Mouse (Mus musculus) neural tube, embryonic 14.5 days (tissue): ENCODE measurements at regions not wholly inside any gene's neighbourhood (a gene's known extent, or its start where the extent isn't known, plus 50 kb on each side); places are given as distances from the start of the nearest gene placed in this dataset.

Source experiments
- ATAC-seq: fragments of 200-750 bp; cut with Nextera tagmentation; 2 replicates; pipeline ENCODE4 v1.8.0; 2017; ENCODE audit warnings: low read depth, mild to moderate bottlenecking, moderate TSS enrichment, moderate library complexity
- H3K27ac ChIP-seq: fragments of 300-500 bp; sonication (generic); 2 replicates; pipeline ENCODE4 v1.5.1; 2014; ENCODE audit warnings: low read depth, mild to moderate bottlenecking, control low read depth, low read length, moderate library complexity, mixed read lengths
- H3K27me3 ChIP-seq: fragments of 300-500 bp; sonication (generic); 2 replicates; pipeline ENCODE4 v1.6.1; 2014; ENCODE audit warnings: low read length; ENCODE audit not compliant: control insufficient read depth, insufficient read depth
- H3K36me3 ChIP-seq: fragments of 300-500 bp; sonication (generic); 2 replicates; pipeline ENCODE4 v1.6.1; 2014; ENCODE audit warnings: low read length, mixed read lengths; ENCODE audit not compliant: control insufficient read depth, insufficient read depth
- H3K4me1 ChIP-seq: fragments of 300-500 bp; sonication (generic); 2 replicates; pipeline ENCODE4 v1.6.1; 2014; ENCODE audit warnings: low read length; ENCODE audit not compliant: control insufficient read depth, insufficient read depth
- H3K4me2 ChIP-seq: fragments of 300-500 bp; sonication (generic); 2 replicates; pipeline ENCODE4 v1.6.1; 2014; ENCODE audit warnings: mild to moderate bottlenecking, low read depth, low read length, control low read depth
- H3K4me3 ChIP-seq: fragments of 300-500 bp; sonication (generic); 2 replicates; pipeline ENCODE4 v1.5.1; 2014; ENCODE audit warnings: low read depth, low read length, control low read depth, mixed read lengths
- H3K9ac ChIP-seq: fragments of 300-500 bp; sonication (generic); replicated peaks from 2 replicates; pipeline ENCODE4 v1.6.1; 2014; ENCODE audit warnings: low read depth, mild to moderate bottlenecking, control low read depth, low read length, mixed read lengths
- H3K9me3 ChIP-seq: fragments of 300-500 bp; sonication (generic); 2 replicates; pipeline ENCODE4 v1.6.1; 2016; ENCODE audit warnings: low read length; ENCODE audit not compliant: control insufficient read depth
- WGBS: fragments of 180-500 bp; shearing (Covaris S2); extraction: QIAGEN DNeasy Blood & Tissue Kit; methylation state at CpG from one replicate; pipeline ENCODE4 v1.1.7; 2014; 5-methylcytosine and 5-hydroxymethylcytosine counted together

DNA sequence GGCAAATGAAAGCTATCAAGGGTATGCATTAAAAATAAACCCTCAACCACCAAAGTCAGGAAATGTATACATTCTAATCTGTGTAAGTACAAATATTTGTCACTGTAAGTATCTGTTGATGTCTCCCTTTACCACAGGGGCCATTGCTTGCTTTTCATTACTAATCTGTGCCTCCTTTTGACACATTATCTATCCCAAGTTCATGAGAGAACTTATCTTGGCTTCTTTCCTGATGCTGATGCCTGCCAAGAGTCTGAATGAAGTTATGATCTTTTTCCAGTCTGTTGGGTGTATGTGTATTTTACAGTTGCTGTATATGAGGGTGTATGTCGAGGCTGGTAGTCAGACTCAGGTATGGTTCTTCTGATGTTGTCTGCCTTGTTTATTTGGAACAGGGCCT is 165.0 kb upstream of the Pter start:
- H3K9ac ChIP-seq, result no peak overlapping the region
- ATAC-seq, result no peak
- H3K4me3 ChIP-seq, result no peak overlapping the region
- H3K4me1 ChIP-seq, result no peaks in the 10 kb centered on the region
- no peak overlapping the region for H3K27ac ChIP-seq
- H3K4me2 ChIP-seq, result no peak overlapping the region
- H3K27me3 ChIP-seq, result no peaks in the 10 kb centered on the region
- no peaks in the 10 kb centered on the region for H3K36me3 ChIP-seq
- H3K9me3 ChIP-seq, result no peaks in the 10 kb centered on the region
- WGBS, result 85% methylated on average over 1 of the region's 1 CpGs

DNA sequence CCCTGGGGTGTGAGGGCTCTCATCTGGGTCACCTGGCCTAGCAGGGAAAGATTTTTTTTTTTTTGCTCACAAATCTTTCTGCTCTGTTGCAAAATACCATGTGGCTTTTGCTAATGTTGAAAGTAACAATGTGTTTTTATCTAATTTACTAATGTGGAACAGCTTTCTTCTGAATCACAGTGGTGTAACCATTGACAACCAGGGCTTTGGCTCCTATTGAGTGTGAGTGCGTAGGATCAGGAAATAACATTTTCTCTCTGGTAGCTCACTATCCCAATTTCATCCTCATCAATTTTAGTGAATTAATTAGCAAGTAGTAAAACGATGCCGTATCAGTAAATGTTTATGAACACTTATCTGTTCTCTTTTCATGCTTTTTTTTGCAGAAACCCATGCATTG is 163.9 kb upstream of the Pter start:
- ATAC-seq, result no peak
- Histone ChIP-seq H3K4me3 (no peak overlapping the region), H3K27me3 (no peaks in the 10 kb centered on the region), H3K9me3 (no peaks in the 10 kb centered on the region), H3K4me1 (no peaks in the 10 kb centered on the region), H3K9ac (no peak overlapping the region), H3K4me2 (no peak overlapping the region), H3K36me3 (no peaks in the 10 kb centered on the region), H3K27ac (no peak overlapping the region)
- WGBS, result 86% methylated on average over 3 of the region's 3 CpGs

DNA sequence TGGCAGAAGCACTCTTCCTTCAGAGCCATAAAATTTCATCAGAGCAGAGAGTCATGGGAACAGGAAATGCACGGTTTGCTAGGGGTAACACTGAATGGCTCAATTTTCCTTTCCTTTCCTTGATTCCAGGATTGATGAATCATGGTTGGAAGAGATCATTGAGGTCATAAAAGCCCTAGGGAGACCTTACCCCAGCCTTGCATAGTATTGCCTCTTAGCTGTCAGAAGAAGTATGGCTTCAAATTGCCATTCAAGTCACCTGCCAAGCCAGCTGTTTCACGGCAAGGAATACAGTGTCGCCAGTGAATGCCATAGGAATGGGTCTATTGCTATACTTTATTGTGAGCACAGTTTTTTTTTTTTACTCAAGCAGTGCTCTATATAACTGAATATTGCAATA is 162.4 kb upstream of the Pter start:
- WGBS, result 77% methylated on average over 3 of the region's 3 CpGs
- no peak for ATAC-seq
- no peaks in the 10 kb centered on the region for H3K36me3 ChIP-seq
- no peaks in the 10 kb centered on the region for H3K27me3 ChIP-seq
- no peak overlapping the region for H3K4me3 ChIP-seq
- H3K9ac ChIP-seq, result no peak overlapping the region
- H3K27ac ChIP-seq, result no peak overlapping the region
- no peaks in the 10 kb centered on the region for H3K4me1 ChIP-seq
- H3K4me2 ChIP-seq, result no peak overlapping the region
- H3K9me3 ChIP-seq, result no peaks in the 10 kb centered on the region

DNA sequence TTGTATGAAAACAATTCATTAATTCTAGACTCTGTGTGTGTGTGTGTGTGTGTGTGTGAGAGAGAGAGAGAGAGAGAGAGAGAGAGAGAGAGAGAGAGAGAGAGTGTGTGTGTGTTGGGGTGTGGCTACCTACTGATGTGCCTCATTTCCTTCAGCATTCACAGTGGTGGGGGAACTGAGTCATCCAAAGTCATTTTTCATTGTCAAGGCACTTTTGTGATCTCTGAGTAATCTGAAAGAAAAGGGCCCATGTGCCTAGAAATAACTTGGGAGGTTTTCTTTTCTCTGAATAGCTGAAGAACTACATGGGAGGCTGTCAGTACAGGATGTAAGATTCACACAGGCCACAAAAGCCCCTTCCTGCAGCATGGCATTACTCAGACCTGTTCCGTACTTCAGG is 159.3 kb upstream of the Pter start:
- Histone ChIP-seq H3K36me3 (no peaks in the 10 kb centered on the region), H3K27ac (no peak overlapping the region), H3K9me3 (no peaks in the 10 kb centered on the region), H3K27me3 (no peaks in the 10 kb centered on the region), H3K4me3 (no peak overlapping the region), H3K4me1 (no peaks in the 10 kb centered on the region), H3K4me2 (no peak overlapping the region), H3K9ac (no peak overlapping the region)
- no peak for ATAC-seq
- 71% methylated on average over 1 of the region's 1 CpGs for WGBS

DNA sequence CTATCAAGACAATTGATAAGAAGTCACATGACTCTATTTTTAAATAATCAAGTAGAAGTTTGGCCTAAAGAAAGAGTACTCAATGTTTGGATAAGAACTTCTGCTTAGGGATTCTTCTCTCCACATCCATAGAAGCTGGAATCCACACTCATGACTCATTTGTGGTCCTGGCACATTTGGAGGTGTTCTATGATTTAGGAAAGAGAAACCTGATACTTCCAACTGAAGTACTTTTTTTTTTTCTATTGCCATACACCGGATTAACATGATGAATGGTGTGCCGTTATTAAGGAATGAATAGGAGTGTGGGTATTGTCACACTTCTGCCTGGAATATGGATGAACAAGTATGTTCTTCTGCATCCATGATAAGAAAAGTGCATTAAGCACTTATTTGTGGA is 158.5 kb upstream of the Pter start:
- Histone ChIP-seq H3K4me2 (no peak overlapping the region), H3K4me1 (no peaks in the 10 kb centered on the region), H3K9me3 (no peaks in the 10 kb centered on the region), H3K4me3 (no peak overlapping the region), H3K27ac (no peak overlapping the region), H3K27me3 (no peaks in the 10 kb centered on the region), H3K36me3 (no peaks in the 10 kb centered on the region), H3K9ac (no peak overlapping the region)
- WGBS, result 96% methylated on average over 2 of the region's 2 CpGs
- no peak for ATAC-seq

DNA sequence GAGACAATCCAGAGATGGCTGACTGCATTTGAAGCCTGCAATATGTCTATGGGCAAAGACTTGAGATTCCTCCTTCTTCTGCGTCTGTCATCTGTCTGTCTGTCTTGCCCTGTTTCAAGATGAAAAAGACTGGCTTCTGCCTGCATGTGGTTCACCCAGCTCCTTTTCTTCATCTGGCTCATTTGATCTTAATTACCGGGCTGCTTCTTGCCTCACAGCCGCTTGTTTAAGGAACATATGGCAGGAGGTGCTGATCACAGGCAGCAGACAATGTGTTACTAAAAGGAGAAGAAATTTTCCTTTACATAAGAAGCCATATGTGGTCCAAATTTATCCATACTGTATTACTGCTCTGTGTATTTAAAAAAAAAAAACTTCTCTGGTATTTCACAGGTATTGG is 147.0 kb upstream of the Pter start:
- Histone ChIP-seq H3K27ac (no peak overlapping the region), H3K9me3 (no peaks in the 10 kb centered on the region), H3K4me1 (no peaks in the 10 kb centered on the region), H3K4me2 (no peak overlapping the region), H3K4me3 (no peak overlapping the region), H3K9ac (no peak overlapping the region), H3K36me3 (no peaks in the 10 kb centered on the region), H3K27me3 (no peaks in the 10 kb centered on the region)
- ATAC-seq, result no peak
- 66% methylated on average over 3 of the region's 3 CpGs for WGBS

DNA sequence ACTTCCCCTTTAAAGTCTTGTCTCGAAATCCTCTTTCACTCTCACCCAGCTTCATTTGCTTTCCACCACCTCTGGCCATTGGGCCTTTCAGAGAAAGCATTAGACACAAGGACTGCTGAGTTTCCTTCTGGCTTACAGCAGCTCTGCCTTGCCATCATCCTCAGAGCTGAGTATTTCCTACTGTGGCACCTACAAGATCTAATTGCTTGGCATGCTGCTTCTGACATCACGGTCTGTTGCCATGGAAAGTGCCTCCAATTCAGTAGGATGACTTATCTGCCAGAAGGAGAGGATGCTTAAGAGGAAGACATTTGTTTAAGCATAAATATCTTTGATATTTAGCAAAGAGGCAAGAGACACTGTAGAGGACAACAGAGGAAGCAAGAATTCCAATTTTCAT is 146.1 kb upstream of the Pter start:
- no peaks in the 10 kb centered on the region for H3K27me3 ChIP-seq
- WGBS, result 65% methylated on average over 2 of the region's 2 CpGs
- H3K9me3 ChIP-seq, result no peaks in the 10 kb centered on the region
- H3K9ac ChIP-seq, result no peak overlapping the region
- H3K4me3 ChIP-seq, result no peak overlapping the region
- ATAC-seq, result no peak
- no peaks in the 10 kb centered on the region for H3K36me3 ChIP-seq
- no peak overlapping the region for H3K4me2 ChIP-seq
- H3K4me1 ChIP-seq, result no peaks in the 10 kb centered on the region
- H3K27ac ChIP-seq, result no peak overlapping the region

DNA sequence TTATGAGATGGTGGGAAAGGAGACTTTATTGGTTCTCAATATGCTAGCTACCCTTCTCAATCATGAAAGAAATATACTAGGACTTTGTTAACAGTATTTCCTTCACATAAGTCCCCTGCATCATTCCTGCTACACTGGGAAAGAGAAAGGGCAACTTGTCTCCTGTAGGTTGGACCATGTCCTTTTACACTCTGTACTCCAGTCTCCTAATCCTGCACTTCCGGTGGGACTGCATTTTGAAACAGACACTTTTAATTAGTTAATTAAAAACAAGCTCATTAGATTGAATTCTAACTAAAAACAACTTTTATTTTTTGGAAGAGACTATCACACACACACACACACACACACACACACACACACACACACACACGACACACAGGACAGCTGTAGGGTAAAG is 131.2 kb upstream of the Pter start:
- H3K4me2 ChIP-seq, result no peak overlapping the region
- H3K4me1 ChIP-seq, result no peaks in the 10 kb centered on the region
- no peaks in the 10 kb centered on the region for H3K27me3 ChIP-seq
- H3K9me3 ChIP-seq, result no peaks in the 10 kb centered on the region
- H3K9ac ChIP-seq, result no peak overlapping the region
- H3K27ac ChIP-seq, result no peak overlapping the region
- no peak overlapping the region for H3K4me3 ChIP-seq
- H3K36me3 ChIP-seq, result no peaks in the 10 kb centered on the region
- no peak for ATAC-seq
- 89% methylated on average over 2 of the region's 2 CpGs for WGBS

DNA sequence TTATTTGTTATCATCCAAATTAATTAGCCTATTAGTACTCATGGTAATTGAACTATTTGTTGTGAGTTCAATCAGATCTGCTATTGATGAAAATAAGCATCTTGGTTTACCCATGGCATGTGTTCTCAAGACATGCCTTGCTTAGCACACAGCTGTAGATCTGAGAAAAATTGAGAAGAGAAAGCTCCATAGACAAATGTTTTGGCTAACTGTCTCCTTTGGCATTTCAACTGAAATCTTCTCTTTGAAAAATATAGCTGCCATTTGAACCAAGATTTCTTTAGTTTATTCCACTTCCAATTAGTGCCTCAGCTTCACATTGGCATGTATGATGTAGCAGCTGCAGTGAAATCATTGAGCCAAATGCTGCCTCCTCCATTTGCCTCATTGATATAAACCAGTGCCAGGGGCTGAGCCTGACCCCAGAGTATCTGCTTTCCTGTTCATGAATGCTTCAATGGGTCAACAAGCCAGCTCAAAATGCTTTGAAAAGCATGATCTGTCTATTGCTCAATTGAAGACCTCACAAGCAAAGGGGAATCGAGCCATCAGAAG is 126.1 kb upstream of the Pter start:
- Histone ChIP-seq H3K4me3 (no peak overlapping the region), H3K27ac (no peak overlapping the region), H3K27me3 (no peaks in the 10 kb centered on the region), H3K4me2 (no peak overlapping the region), H3K9ac (no peak overlapping the region), H3K4me1 (no peaks in the 10 kb centered on the region), H3K9me3 (no peaks in the 10 kb centered on the region), H3K36me3 (no peaks in the 10 kb centered on the region)
- ATAC-seq, result no peak
- WGBS, result 66% methylated on average over 1 of the region's 1 CpGs
